Mouse (Mus musculus): ENCODE measurements around the gene Emd. TPM values are rescaled to one million over a fixed set of nuclear protein-coding genes. Genes with fewer than 3 reads are reported as not detected.

The Emd gene
- polyA plus RNA-seq, 1 experiment from 2014 or later = 20.9 TPM

- peak; percentile 83 for ATAC-seq (ENCODE audit: low FRiP score, low TSS enrichment)
Measured at GRCm38 (mm10) chrX:74246213-74246681, 8.2 kb upstream of the Emd start.

GRCm38 (mm10) chrX:74246693-74247092, 7.8 kb upstream of the Emd start:
- H3K36me3 ChIP-seq (ENCODE audit: control insufficient read depth, insufficient read depth, low read length) = peaks cover 3% of the 10 kb centered on the region; the same call in 1 of the 2 replicates
- H3K9ac ChIP-seq (ENCODE audit: low read length) = peak overlapping the region; percentile 41; the same call in 1 of the 2 replicates
- no peaks in the 10 kb centered on the region for H3K9me3 ChIP-seq (ENCODE audit: control insufficient read depth, low read length)
- H3K4me1 ChIP-seq (replicated peaks; ENCODE audit: control insufficient read depth, insufficient read depth) = no peaks in the 10 kb centered on the region
- DNase-seq (ENCODE audit: low spot score) = no peak
- H3K4me2 ChIP-seq (replicated peaks; ENCODE audit: low read depth) = peak overlapping the region; percentile 38
- peak overlapping the region; percentile 45 for H3K4me3 ChIP-seq (ENCODE audit: low read depth, low read length)
- TF ChIP-seq EP300 (optimal IDR thresholded peaks at IDR 0.05) (no peak), CTCF (IDR thresholded peaks at IDR 0.05; ENCODE audit: low read depth) (no peak)
- ATAC-seq (ENCODE audit: low FRiP score, low TSS enrichment) = peak; percentile 36
- no peaks in the 10 kb centered on the region for H3K27me3 ChIP-seq (ENCODE audit: control insufficient read depth, insufficient read depth, low read length)
- 17% methylated on average over 11 of the region's 15 CpGs for WGBS
- peak overlapping the region; percentile 85 for H3K27ac ChIP-seq (replicated peaks)

More at GRCm38 (mm10) chrX:74246213-74246681, 8.2 kb upstream of the Emd start:
- Histone ChIP-seq H3K9ac (ENCODE audit: low read length) (peak overlapping the region; percentile 67), H3K27me3 (ENCODE audit: control insufficient read depth, insufficient read depth, low read length) (no peaks in the 10 kb centered on the region), H3K4me2 (replicated peaks; ENCODE audit: low read depth) (peak overlapping the region; percentile 38), H3K36me3 (ENCODE audit: control insufficient read depth, insufficient read depth, low read length) (peaks cover 4% of the 10 kb centered on the region; the same call in 1 of the 2 replicates), H3K9me3 (ENCODE audit: control insufficient read depth, low read length) (no peaks in the 10 kb centered on the region), H3K4me1 (replicated peaks; ENCODE audit: control insufficient read depth, insufficient read depth) (no peaks in the 10 kb centered on the region), H3K4me3 (ENCODE audit: low read depth, low read length) (peak overlapping the region; percentile 45), H3K27ac (replicated peaks) (peak overlapping the region; percentile 86)
- DNase-seq (ENCODE audit: low spot score) = peak; percentile 83
- TF ChIP-seq CTCF (IDR thresholded peaks at IDR 0.05; ENCODE audit: low read depth) (no peak), EP300 (optimal IDR thresholded peaks at IDR 0.05) (no peak)
- 13% methylated on average over 32 of the region's 38 CpGs for WGBS

GRCm38 (mm10) chrX:74248651-74249050, 5.8 kb upstream of the Emd start:
- WGBS = 6% methylated on average over 3 of the region's 3 CpGs
- DNase-seq (ENCODE audit: low spot score) (peak; percentile 68), ATAC-seq (ENCODE audit: low FRiP score, low TSS enrichment) (peak; percentile 24; the same call in 1 of the 2 replicates)
- H3K4me2 ChIP-seq (replicated peaks; ENCODE audit: low read depth) = peak overlapping the region; percentile 59
- peak overlapping the region; percentile 93 for H3K27ac ChIP-seq (replicated peaks)
- no peaks in the 10 kb centered on the region for H3K36me3 ChIP-seq (ENCODE audit: control insufficient read depth, insufficient read depth, low read length)
- TF ChIP-seq EP300 (optimal IDR thresholded peaks at IDR 0.05) = no peak
- peak; percentile 74 for TF ChIP-seq CTCF (IDR thresholded peaks at IDR 0.05; ENCODE audit: low read depth)
- H3K9me3 ChIP-seq (ENCODE audit: control insufficient read depth, low read length) = no peaks in the 10 kb centered on the region
- peak overlapping the region; percentile 67 for H3K9ac ChIP-seq (ENCODE audit: low read length)
- no peaks in the 10 kb centered on the region for H3K4me1 ChIP-seq (replicated peaks; ENCODE audit: control insufficient read depth, insufficient read depth)
- H3K4me3 ChIP-seq (ENCODE audit: low read depth, low read length) = peak overlapping the region; percentile 44
- no peaks in the 10 kb centered on the region for H3K27me3 ChIP-seq (ENCODE audit: control insufficient read depth, insufficient read depth, low read length)

GRCm38 (mm10) chrX:74249615-74250014, 4.9 kb upstream of the Emd start, which contains the start of gene Flna:
Gene Flna, minus strand, starts transcription at chrX:74249820.
- TF ChIP-seq CTCF (IDR thresholded peaks at IDR 0.05; ENCODE audit: low read depth) (peak; percentile 63), EP300 (optimal IDR thresholded peaks at IDR 0.05) (no peak)
- H3K36me3 ChIP-seq (ENCODE audit: control insufficient read depth, insufficient read depth, low read length) = no peaks in the 10 kb centered on the region
- WGBS = 28% methylated on average over 26 of the region's 38 CpGs
- DNase-seq (ENCODE audit: low spot score) (peak; percentile 71), ATAC-seq (ENCODE audit: low FRiP score, low TSS enrichment) (peak; percentile 8; the same call in 1 of the 2 replicates)
- H3K27me3 ChIP-seq (ENCODE audit: control insufficient read depth, insufficient read depth, low read length) = no peaks in the 10 kb centered on the region
- peak within 1 kb of the TSS; percentile 44 for H3K4me3 ChIP-seq (ENCODE audit: low read depth, low read length)
- no peaks in the 10 kb centered on the region for H3K4me1 ChIP-seq (replicated peaks; ENCODE audit: control insufficient read depth, insufficient read depth)
- peak within 1 kb of the TSS; percentile 93 for H3K27ac ChIP-seq (replicated peaks)
- no peaks in the 10 kb centered on the region for H3K9me3 ChIP-seq (ENCODE audit: control insufficient read depth, low read length)
- peak within 1 kb of the TSS; percentile 67 for H3K9ac ChIP-seq (ENCODE audit: low read length)
- H3K4me2 ChIP-seq (replicated peaks; ENCODE audit: low read depth) = peak within 1 kb of the TSS; percentile 59

GRCm38 (mm10) chrX:74254888-74255565, 540 bp downstream of the Emd start:
- WGBS = 24% methylated on average over 27 of the region's 31 CpGs
- DNase-seq (ENCODE audit: low spot score) = no peak

GRCm38 (mm10) chrX:74257746-74258145, 3.3 kb downstream of the Emd start:
- TF ChIP-seq CTCF (IDR thresholded peaks at IDR 0.05; ENCODE audit: low read depth) = no peak
- TF ChIP-seq EP300 (optimal IDR thresholded peaks at IDR 0.05) = no peak

More at GRCm38 (mm10) chrX:74254888-74255565, 540 bp downstream of the Emd start:
- ATAC-seq (ENCODE audit: low FRiP score, low TSS enrichment) = peak; percentile 58
- Histone ChIP-seq H3K27me3 (ENCODE audit: control insufficient read depth, insufficient read depth, low read length) (no peaks in the 10 kb centered on the region), H3K27ac (replicated peaks) (peak overlapping the region; percentile 90), H3K9me3 (ENCODE audit: control insufficient read depth, low read length) (no peaks in the 10 kb centered on the region), H3K4me2 (replicated peaks; ENCODE audit: low read depth) (peak overlapping the region; percentile 65), H3K9ac (ENCODE audit: low read length) (peak overlapping the region; percentile 76), H3K36me3 (ENCODE audit: control insufficient read depth, insufficient read depth, low read length) (no peaks in the 10 kb centered on the region), H3K4me3 (ENCODE audit: low read depth, low read length) (peak overlapping the region; percentile 50), H3K4me1 (replicated peaks; ENCODE audit: control insufficient read depth, insufficient read depth) (no peaks in the 10 kb centered on the region)
- TF ChIP-seq EP300 (optimal IDR thresholded peaks at IDR 0.05) = no peak
- peak; percentile 10; the same call in 1 of the 2 replicates for TF ChIP-seq CTCF (IDR thresholded peaks at IDR 0.05; ENCODE audit: low read depth)

More at GRCm38 (mm10) chrX:74257746-74258145, 3.3 kb downstream of the Emd start:
- WGBS = 88% methylated on average over 3 of the region's 3 CpGs
- no peaks in the 10 kb centered on the region for H3K9me3 ChIP-seq (ENCODE audit: control insufficient read depth, low read length)
- H3K4me2 ChIP-seq (replicated peaks; ENCODE audit: low read depth) = no peak overlapping the region
- ATAC-seq (ENCODE audit: low FRiP score, low TSS enrichment) = no peak
- no peak overlapping the region for H3K9ac ChIP-seq (ENCODE audit: low read length)
- no peaks in the 10 kb centered on the region for H3K27me3 ChIP-seq (ENCODE audit: control insufficient read depth, insufficient read depth, low read length)
- no peaks in the 10 kb centered on the region for H3K36me3 ChIP-seq (ENCODE audit: control insufficient read depth, insufficient read depth, low read length)
- H3K27ac ChIP-seq (replicated peaks) = no peak overlapping the region
- DNase-seq (ENCODE audit: low spot score) = no peak
- no peaks in the 10 kb centered on the region for H3K4me1 ChIP-seq (replicated peaks; ENCODE audit: control insufficient read depth, insufficient read depth)
- no peak overlapping the region for H3K4me3 ChIP-seq (ENCODE audit: low read depth, low read length)

Data from stomach, postnatal 0 days (tissue).